Mouse (Mus musculus): ENCODE data around the gene Grid2. TPM values are rescaled to one million over a fixed set of nuclear protein-coding genes. Genes with fewer than 3 reads are reported as not detected.

Gene Grid2
- not detected in 4 replicates for total RNA-seq (2023; ENCODE audit: inconsistent age)

DNA sequence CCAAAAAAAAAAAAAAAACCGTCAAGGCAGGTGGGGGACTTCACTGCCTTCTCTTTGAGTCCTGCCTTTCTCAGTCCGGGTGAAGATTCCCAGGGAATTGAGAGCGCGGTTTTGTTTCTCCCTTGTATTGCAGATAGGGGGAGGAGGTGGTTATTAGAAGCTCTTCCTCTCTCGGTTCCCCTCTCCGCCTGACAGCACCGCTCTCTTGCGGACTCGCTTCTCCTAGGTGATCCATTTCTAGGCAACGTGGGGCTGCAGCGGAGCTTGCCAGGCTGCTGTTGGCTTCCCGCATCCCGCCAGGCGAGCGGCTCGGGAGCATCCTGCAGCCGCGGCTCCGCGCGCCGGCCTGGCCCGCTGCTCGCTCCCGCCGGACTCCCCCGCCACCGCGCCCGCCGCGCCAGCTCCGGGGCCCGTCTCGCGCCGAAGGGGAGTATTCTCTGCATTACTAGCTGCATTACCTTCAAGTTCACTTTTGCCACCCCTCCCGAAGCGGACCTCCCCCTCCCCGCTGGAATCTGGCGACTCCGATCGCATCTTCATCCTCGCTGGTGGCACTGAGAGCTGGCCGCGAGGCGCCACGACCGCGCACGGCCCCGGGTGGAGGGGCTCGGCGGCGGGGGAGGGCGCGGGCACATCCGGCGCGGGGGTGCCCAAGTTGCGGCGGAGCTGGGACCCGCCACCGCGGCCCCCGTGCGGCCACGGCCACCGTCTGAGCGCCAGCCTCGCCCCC is at the start of gene Grid2:
Gene Grid2 (plus strand): TSS at position 51 of the 730 bp plus-strand sequence.

DNA sequence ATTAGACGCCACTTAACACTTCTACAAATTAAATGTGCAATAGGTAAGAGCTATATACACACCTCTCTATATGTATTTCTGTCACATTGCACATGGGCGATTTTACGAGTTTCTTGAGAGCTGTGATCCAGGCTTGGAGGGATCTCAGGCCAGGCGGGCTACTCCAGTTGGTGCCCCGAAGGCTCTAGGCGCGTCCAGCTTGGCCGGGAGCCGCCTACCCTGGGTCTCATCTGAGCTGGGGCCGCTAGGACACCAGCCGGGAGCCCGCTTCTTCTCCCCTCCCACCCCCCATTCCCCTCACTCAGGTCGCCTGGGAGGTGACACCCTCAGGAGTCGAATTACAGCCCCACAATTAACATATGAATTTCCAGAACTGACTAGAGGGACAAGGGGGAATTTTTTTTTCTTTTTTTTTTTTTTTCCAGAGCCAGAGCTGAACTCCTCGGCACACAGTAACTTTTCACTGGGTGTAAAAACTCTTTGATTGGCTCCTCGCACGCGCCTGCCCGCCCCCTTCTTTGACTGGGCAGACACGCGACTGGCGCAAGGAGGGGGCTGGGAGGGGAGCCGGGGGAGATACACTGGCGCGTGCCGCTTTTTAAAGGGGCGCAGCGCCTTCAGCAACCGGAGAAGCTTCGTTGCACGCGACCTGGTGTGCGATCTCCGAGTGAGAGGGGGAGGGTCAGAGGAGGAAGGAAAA is 1473.0 kb downstream of the Grid2 start, which contains the start of gene Atoh1:
Gene Atoh1 (plus strand): TSS at position 627 of the 700 bp plus-strand sequence.

